Mouse (Mus musculus): ENCODE data around the gene Cd7. TPM values are rescaled to one million over a fixed set of nuclear protein-coding genes. Genes with fewer than 3 reads are reported as not detected.

The Cd7 gene
- total RNA-seq, 2 experiments from 2014 or later, result not detected

- peak; percentile 65 for DNase-seq (ENCODE audit: low spot score)
These were observed 47.4 kb downstream of the Cd7 start for GRCm38 (mm10) chr11:120991791-120992190.

DNA sequence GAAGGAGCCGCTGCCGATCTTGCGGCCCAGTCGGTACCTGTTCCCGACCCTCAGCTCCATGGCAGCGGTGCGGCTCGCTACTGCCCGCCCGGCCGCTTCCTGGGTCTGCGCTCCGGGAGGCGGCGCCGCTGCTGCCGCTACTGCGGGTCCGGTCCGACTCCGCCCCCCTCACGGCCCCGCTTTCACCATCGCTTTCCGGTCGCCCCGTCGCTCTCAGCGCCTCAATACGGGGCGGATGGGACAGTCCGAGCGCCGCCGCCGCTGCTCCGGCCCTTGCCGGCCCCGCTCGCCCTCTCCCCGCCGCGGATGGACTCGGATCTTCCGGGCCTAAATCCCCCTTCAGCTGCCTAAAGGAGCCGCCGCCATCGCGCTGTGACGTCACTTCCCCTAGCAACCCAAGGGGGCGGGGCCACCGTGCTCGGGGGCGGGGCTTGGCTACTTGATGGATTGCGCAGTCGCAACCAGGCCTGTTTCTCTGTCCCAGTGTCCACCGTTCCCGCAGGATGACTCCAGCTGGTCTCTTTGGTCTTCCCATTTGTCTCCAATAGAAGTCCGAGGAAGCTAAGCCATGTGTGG, 48.2 kb downstream of the Cd7 start, which contains the start of gene Csnk1d:
Csnk1d (minus strand) TSS at position 380 of the 576 bp plus-strand sequence.
- DNase-seq (ENCODE audit: low spot score), result peak; percentile 99

DNA sequence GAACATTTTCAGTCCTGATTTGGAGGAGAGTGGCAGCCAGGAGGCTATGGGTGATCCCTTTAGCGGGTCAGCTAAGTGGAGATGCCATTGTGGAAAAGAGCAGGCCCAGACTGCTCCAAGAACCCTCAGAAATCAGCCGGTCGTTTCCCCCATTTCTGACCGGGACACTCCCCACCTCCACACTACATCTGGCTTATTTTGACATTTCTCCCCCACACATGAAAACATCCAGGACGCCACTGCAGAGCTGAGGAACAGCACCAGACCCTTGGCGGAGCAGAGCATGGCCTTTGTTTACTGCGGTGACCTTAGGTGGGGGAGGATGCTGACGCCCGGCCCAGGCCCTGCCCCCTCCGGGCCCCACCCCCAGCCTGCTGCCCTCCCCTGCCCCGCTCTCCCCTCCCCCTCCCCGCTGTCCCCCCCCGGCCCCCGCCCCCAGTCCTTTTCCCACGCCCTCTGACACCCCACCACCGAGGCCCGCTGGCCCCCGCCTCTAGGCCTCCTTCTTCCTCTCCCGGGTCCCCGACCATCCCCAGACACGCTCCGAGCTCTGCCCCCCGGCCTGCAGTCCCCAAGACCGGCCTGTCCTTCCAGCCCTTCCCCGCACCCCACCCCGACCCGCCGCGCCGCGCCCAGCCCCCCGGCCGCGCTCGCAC, 49.0 kb downstream of the Cd7 start:
- peak; percentile 58 for DNase-seq (ENCODE audit: low spot score)

DNA sequence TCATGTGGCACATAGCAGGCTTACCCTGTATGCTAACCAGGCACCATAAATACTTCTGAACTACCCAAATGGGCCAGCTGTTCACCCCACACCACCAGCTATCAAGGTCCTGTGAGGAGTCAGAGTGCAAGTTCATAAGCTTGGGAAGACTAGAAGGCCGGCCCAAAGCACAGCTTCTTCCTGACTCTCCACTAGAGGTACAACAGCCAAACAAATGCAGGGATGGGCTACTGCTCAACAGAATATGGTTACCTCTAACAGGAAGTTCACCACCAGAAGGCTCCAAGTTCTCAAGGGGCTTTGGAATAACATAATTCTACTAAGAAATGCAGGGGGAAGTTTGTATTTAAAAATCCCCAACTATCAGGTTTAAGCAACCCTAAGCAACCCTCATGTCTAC, 49.7 kb downstream of the Cd7 start:
- DNase-seq (ENCODE audit: low spot score), result no peak

GRCm38 (mm10) chr11:120988410-120988809, 50.8 kb downstream of the Cd7 start:
- DNase-seq (ENCODE audit: low spot score), result no peak

DNA sequence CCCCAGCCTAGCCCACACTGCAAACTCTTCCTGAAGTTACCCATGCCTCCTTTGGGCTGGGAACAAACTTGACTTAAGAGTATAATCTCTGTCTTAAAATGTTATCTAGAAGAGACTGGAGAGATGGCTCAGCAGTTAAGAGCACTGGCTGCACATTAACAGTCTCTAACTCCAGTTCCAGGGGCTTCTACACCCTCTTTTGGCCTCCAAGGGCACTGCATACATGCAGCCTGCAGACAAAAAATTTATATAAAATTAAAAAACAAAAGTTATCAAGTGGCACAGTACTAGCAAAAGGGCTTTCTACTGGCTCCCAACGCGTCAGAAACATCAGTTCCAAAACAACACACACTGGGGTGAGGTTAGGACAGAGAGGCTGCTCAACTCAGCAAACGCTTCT, 51.6 kb downstream of the Cd7 start:
- no peak for DNase-seq (ENCODE audit: low spot score)

Other genes with a start within 250 kb of the Cd7 start
- gene Dus1l, start 243.0 kb downstream of the Cd7 start, total RNA-seq (2021), result 10 to 100 TPM; 27.6 to 28.6 TPM
- 10 to 100 TPM; 11.4 to 17.1 TPM for gene Fasn, start 214.9 kb downstream of the Cd7 start, total RNA-seq (2021)
- 1 to 10 TPM; 3.0 to 3.5 TPM for gene Ccdc57, start 106.5 kb downstream of the Cd7 start, total RNA-seq (2021)
- gene Slc16a3, start 90.9 kb downstream of the Cd7 start, total RNA-seq (2021), result 100 to 1,000 TPM; 257 to 298 TPM
- gene Csnk1d, start 48.1 kb downstream of the Cd7 start, total RNA-seq (2021), result 10 to 100 TPM; 48.7 to 57.4 TPM
- not detected for gene Sectm1b, start 24.2 kb upstream of the Cd7 start, total RNA-seq (2021)
- gene Sectm1a, start 41.8 kb upstream of the Cd7 start, total RNA-seq (2021), result under 1 TPM in 1 of 2 experiments, not detected in 1; 0.17 TPM
- gene Tex19.2, start 79.3 kb upstream of the Cd7 start, total RNA-seq (2021), result not detected
- gene Tex19.1, start 106.7 kb upstream of the Cd7 start, total RNA-seq (2021), result not detected
- 1 to 10 TPM in 1 of 2 experiments, under 1 TPM in 1; 0.62 to 1.0 TPM for gene Uts2r, start 120.9 kb upstream of the Cd7 start, total RNA-seq (2021)
- gene Hexdc, start 165.0 kb upstream of the Cd7 start, total RNA-seq (2021), result 1 to 10 TPM; 5.7 to 7.1 TPM
- 10 to 100 TPM; 12.3 TPM for gene Ogfod3, start 165.3 kb upstream of the Cd7 start, total RNA-seq (2021)
- gene Cybc1, start 189.9 kb upstream of the Cd7 start, total RNA-seq (2021), result 1 to 10 TPM; 2.6 to 2.9 TPM
- gene Narf, start 197.8 kb upstream of the Cd7 start, total RNA-seq (2021), result 100 to 1,000 TPM in 1 of 2 experiments, 10 to 100 TPM in 1; 75.8 to 117 TPM
- gene Foxk2, start 220.6 kb upstream of the Cd7 start, total RNA-seq (2021), result 10 to 100 TPM; 26.5 to 30.9 TPM